Mouse (Mus musculus) limb, embryonic 11.5 days (tissue): ENCODE data around the gene Foxn3. TPM values are rescaled to one million over a fixed set of nuclear protein-coding genes. Genes with fewer than 3 reads are reported as not detected.

ENCODE experiments used
- ATAC-seq: fragments of 200-750 bp; cut with Nextera tagmentation; 2 replicates; pipeline ENCODE4 v1.8.0; 2017; ENCODE audit warnings: low read depth; ENCODE audit not compliant: insufficient number of reproducible peaks, low FRiP score, low TSS enrichment
- DNase-seq: peaks from one replicate; pipeline ENCODE4 v3.0.0-alpha.2; 2015; ENCODE audit warnings: low spot score
- H3K27ac ChIP-seq: fragments of 300-500 bp; sonication (generic); replicated peaks from 2 replicates; pipeline ENCODE4 v1.5.1; 2014; ENCODE audit warnings: low read depth, mild to moderate bottlenecking, low read length
- H3K27me3 ChIP-seq: fragments of 300-500 bp; sonication (generic); 2 replicates; pipeline ENCODE4 v1.6.1; 2014; ENCODE audit warnings: mild to moderate bottlenecking, low read length, mixed read lengths; ENCODE audit not compliant: control insufficient read depth, insufficient read depth
- H3K36me3 ChIP-seq: fragments of 300-500 bp; sonication (generic); 2 replicates; pipeline ENCODE4 v1.6.1; 2014; ENCODE audit warnings: mild to moderate bottlenecking, low read length, moderate library complexity, mixed read lengths; ENCODE audit not compliant: control insufficient read depth, insufficient read depth
- H3K4me1 ChIP-seq: fragments of 300-500 bp; sonication (generic); 2 replicates; pipeline ENCODE4 v1.6.1; 2014; ENCODE audit warnings: low read length, mixed read lengths; ENCODE audit not compliant: control insufficient read depth, insufficient read depth
- H3K4me2 ChIP-seq: fragments of 300-500 bp; sonication (generic); 2 replicates; pipeline ENCODE4 v1.6.1; 2014; ENCODE audit warnings: low read depth, mild to moderate bottlenecking, moderate library complexity; ENCODE audit not compliant: severe bottlenecking
- H3K4me3 ChIP-seq: fragments of 300-500 bp; sonication (generic); 2 replicates; pipeline ENCODE4 v1.5.1; 2014; ENCODE audit warnings: low read depth, low read length
- H3K9ac ChIP-seq: fragments of 300-500 bp; sonication (generic); 2 replicates; pipeline ENCODE4 v1.6.1; 2014; ENCODE audit warnings: mild to moderate bottlenecking, low read length
- H3K9me3 ChIP-seq: fragments of 300-500 bp; sonication (generic); 2 replicates; pipeline ENCODE4 v1.6.1; 2016; ENCODE audit warnings: low read length; ENCODE audit not compliant: control insufficient read depth
- WGBS: fragments of 180-500 bp; shearing (Covaris S2); extraction: QIAGEN DNeasy Blood & Tissue Kit; methylation state at CpG from one replicate; pipeline ENCODE4 v1.1.7; 2014; 5-methylcytosine and 5-hydroxymethylcytosine counted together
- polyA plus RNA-seq: library from polyadenylated mRNA; unstranded; fragments of >200 nt; fragmentation: Nextera tagmentation; extraction: Ambion mirVana; gene quantifications from 2 replicates; pipeline ENCODE4 v1.2.1, GENCODE M21; 2014

Gene Foxn3
- polyA plus RNA-seq, 1 experiment from 2014 or later, result 95.6 TPM

GRCm38 (mm10) chr12:99526571-99527140 lies 36.7 kb downstream of the Foxn3 start:
- H3K27me3 ChIP-seq, result no peaks in the 10 kb centered on the region
- ATAC-seq, result no peak
- no peak overlapping the region for H3K9ac ChIP-seq
- H3K4me1 ChIP-seq, result peaks cover 35% of the 10 kb centered on the region
- no peak overlapping the region for H3K4me3 ChIP-seq
- no peaks in the 10 kb centered on the region for H3K9me3 ChIP-seq
- WGBS, result 42% methylated on average over 9 of the region's 9 CpGs
- no peak for DNase-seq
- H3K27ac ChIP-seq, result no peak overlapping the region
- no peak overlapping the region for H3K4me2 ChIP-seq
- no peaks in the 10 kb centered on the region; the same call in 1 of the 2 replicates for H3K36me3 ChIP-seq

DNA sequence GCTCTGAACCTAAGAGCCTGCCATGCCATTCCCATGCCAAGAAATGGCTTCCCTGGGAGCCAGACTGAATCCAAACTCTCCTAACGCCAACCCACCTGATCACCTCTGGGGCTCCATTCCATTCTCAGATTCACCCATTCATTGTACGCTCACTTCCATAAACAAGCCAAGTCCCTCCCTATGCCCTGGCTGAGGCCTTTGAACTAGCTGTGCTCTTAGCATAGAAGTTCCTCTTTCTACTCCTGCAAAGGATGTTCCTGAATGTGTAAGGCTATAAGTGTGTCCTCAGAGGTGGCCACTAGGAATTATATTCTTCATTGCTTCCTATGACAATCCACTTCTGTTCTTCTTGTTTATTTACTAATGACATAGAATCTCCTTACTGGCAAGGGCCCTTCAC lies 40.5 kb downstream of the Foxn3 start:
- no peak overlapping the region for H3K27ac ChIP-seq
- no peak overlapping the region for H3K4me2 ChIP-seq
- H3K4me3 ChIP-seq, result no peak overlapping the region
- 91% methylated on average over 2 of the region's 2 CpGs for WGBS
- H3K36me3 ChIP-seq, result no peaks in the 10 kb centered on the region; the same call in 1 of the 2 replicates
- DNase-seq, result no peak
- peaks cover 11% of the 10 kb centered on the region for H3K4me1 ChIP-seq
- no peaks in the 10 kb centered on the region for H3K9me3 ChIP-seq
- no peak overlapping the region for H3K9ac ChIP-seq
- ATAC-seq, result no peak
- no peaks in the 10 kb centered on the region for H3K27me3 ChIP-seq

DNA sequence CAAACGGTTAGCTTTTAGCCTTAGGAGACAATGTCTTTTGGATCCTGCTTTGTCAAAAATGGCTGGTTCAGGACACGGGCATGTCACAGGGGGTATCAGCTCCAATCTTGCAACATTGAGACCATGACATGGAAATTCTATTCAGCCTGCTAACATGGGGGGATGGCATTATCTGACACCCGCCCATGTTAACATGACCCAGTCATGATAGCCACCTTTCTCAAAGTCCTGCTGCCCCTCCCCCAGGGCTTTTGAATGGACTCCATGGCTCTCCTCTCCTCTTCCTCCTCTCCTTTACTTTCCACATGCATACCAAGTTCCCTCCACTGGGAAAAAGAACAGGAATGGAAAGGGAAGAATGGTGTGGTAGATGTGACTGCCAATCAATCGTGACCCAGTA lies 43.5 kb downstream of the Foxn3 start:
- WGBS, result 90% methylated on average over 4 of the region's 4 CpGs
- Histone ChIP-seq H3K36me3 (no peaks in the 10 kb centered on the region; the same call in 1 of the 2 replicates), H3K27me3 (no peaks in the 10 kb centered on the region), H3K9ac (no peak overlapping the region), H3K9me3 (no peaks in the 10 kb centered on the region; the same call in 1 of the 2 replicates), H3K4me1 (no peaks in the 10 kb centered on the region), H3K4me3 (no peak overlapping the region), H3K4me2 (no peak overlapping the region), H3K27ac (no peak overlapping the region)
- DNase-seq (no peak), ATAC-seq (no peak)

DNA sequence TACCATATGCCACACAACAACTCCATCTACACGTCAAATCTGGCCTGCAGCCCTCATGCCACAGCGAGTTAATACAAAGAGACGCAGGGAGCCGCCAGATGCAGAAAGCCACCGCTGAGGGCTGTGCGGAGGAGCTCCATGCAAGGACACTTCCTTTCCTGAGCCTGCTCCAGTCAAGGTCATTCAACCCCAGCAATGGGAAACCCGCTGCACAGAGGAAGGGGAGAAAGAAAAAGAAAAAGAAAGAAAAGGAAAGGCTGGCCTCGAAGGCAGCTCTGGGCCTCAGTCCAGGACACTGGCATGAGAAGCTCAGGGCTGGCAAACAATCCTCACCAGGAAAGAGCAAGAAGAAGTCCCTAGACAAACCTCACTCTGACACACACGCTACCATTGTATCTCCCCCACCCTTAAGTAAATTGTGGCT lies 44.2 kb downstream of the Foxn3 start:
- no peak overlapping the region for H3K4me2 ChIP-seq
- no peaks in the 10 kb centered on the region for H3K4me1 ChIP-seq
- no peak overlapping the region for H3K4me3 ChIP-seq
- no peaks in the 10 kb centered on the region for H3K27me3 ChIP-seq
- no peaks in the 10 kb centered on the region; the same call in 1 of the 2 replicates for H3K36me3 ChIP-seq
- DNase-seq (no peak), ATAC-seq (no peak)
- H3K9me3 ChIP-seq, result no peaks in the 10 kb centered on the region; the same call in 1 of the 2 replicates
- no peak overlapping the region for H3K27ac ChIP-seq
- no peak overlapping the region for H3K9ac ChIP-seq
- whole genome bisulfite sequencing, result 80% methylated on average over 9 of the region's 9 CpGs

DNA sequence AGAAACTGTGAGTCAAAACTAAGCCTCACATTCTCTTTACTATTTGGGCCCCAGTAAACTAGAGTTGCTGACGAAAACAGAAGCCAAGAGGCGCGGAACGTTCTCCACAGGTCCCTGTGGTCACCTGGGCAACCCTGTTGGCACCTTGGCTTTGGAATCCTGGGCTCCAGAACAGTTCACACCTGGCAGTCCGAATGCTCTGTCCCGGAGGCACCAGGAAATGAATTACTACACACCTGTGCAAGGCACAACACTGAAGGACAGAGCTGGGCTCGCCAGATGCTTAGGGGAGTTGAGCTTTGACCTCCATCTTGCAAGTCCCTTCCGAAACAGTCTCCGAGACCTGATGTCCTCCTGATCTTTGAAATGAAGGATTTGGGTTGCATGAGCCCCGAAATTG lies 44.7 kb downstream of the Foxn3 start:
- 93% methylated on average over 10 of the region's 10 CpGs for WGBS
- Histone ChIP-seq H3K36me3 (no peaks in the 10 kb centered on the region; the same call in 1 of the 2 replicates), H3K4me1 (no peaks in the 10 kb centered on the region), H3K9ac (no peak overlapping the region), H3K27me3 (no peaks in the 10 kb centered on the region), H3K9me3 (no peaks in the 10 kb centered on the region; the same call in 1 of the 2 replicates), H3K4me2 (no peak overlapping the region), H3K27ac (no peak overlapping the region), H3K4me3 (no peak overlapping the region)
- DNase-seq (no peak), ATAC-seq (no peak)

GRCm38 (mm10) chr12:99518126-99518525 lies 45.3 kb downstream of the Foxn3 start:
- H3K4me2 ChIP-seq, result no peak overlapping the region
- no peak for DNase-seq
- H3K36me3 ChIP-seq, result no peaks in the 10 kb centered on the region; the same call in 1 of the 2 replicates
- 91% methylated on average over 12 of the region's 12 CpGs for WGBS
- no peak overlapping the region for H3K9ac ChIP-seq
- no peaks in the 10 kb centered on the region; the same call in 1 of the 2 replicates for H3K9me3 ChIP-seq
- no peak for ATAC-seq
- no peaks in the 10 kb centered on the region for H3K27me3 ChIP-seq
- H3K27ac ChIP-seq, result no peak overlapping the region
- H3K4me3 ChIP-seq, result no peak overlapping the region
- no peaks in the 10 kb centered on the region for H3K4me1 ChIP-seq

DNA sequence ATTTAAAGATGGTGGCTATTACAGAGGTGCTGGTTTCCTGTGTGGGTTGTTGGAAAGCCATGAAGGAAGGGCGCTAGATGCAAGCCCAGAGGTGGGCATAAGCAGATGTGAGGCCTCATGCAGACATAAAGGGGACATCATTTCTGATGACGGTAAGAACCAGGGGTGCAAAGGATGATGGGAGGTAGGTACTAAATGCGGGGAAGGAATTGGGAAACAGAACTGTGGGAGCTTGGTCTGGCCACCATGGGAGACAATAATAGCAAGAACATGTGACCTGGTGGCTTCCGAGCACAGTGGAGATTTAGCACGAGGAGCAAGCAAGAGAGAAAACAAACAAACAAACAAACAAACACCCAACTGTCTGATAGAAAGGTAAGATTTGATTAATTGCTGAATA lies 46.1 kb downstream of the Foxn3 start:
- DNase-seq, result no peak
- no peaks in the 10 kb centered on the region for H3K27me3 ChIP-seq
- no peak for ATAC-seq
- H3K4me2 ChIP-seq, result no peak overlapping the region
- WGBS, result 92% methylated on average over 5 of the region's 5 CpGs
- no peaks in the 10 kb centered on the region for H3K4me1 ChIP-seq
- no peaks in the 10 kb centered on the region; the same call in 1 of the 2 replicates for H3K36me3 ChIP-seq
- no peak overlapping the region for H3K4me3 ChIP-seq
- H3K9ac ChIP-seq, result no peak overlapping the region
- no peaks in the 10 kb centered on the region; the same call in 1 of the 2 replicates for H3K9me3 ChIP-seq
- H3K27ac ChIP-seq, result no peak overlapping the region

DNA sequence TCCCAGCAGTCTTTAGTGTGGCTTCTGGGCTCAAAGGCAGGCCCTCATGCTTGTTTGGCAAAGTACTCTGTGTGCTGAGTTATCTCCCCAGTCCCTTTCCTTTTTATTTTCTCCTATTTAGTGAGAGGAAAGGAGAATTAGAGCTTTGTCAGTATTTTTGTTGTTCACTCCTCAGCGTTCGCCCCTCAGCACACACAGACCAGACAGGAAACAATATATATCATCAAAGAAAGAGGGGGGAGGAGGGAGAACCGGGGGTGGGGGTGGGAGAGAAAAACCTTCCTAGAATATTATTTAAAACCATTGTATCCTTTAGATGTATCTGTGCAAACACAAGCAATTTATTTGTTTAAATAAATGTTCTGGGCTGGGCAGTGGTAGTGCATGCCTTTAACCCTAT lies 47.9 kb downstream of the Foxn3 start:
- H3K27me3 ChIP-seq, result no peaks in the 10 kb centered on the region
- 60% methylated on average over 3 of the region's 3 CpGs for WGBS
- no peak for DNase-seq
- no peaks in the 10 kb centered on the region for H3K36me3 ChIP-seq
- H3K4me3 ChIP-seq, result no peak overlapping the region
- no peaks in the 10 kb centered on the region for H3K4me1 ChIP-seq
- no peak for ATAC-seq
- H3K9ac ChIP-seq, result no peak overlapping the region
- H3K9me3 ChIP-seq, result no peaks in the 10 kb centered on the region; the same call in 1 of the 2 replicates
- H3K4me2 ChIP-seq, result no peak overlapping the region
- H3K27ac ChIP-seq, result no peak overlapping the region

GRCm38 (mm10) chr12:99511644-99512043 lies 51.7 kb downstream of the Foxn3 start:
- no peak for DNase-seq
- H3K4me2 ChIP-seq, result no peak overlapping the region
- H3K27me3 ChIP-seq, result no peaks in the 10 kb centered on the region
- H3K9me3 ChIP-seq, result no peaks in the 10 kb centered on the region
- no peak overlapping the region for H3K4me3 ChIP-seq
- H3K27ac ChIP-seq, result no peak overlapping the region
- no peak overlapping the region for H3K9ac ChIP-seq
- WGBS, result 94% methylated on average over 5 of the region's 5 CpGs
- no peak for ATAC-seq
- H3K36me3 ChIP-seq, result no peaks in the 10 kb centered on the region
- no peaks in the 10 kb centered on the region for H3K4me1 ChIP-seq
